Mouse (Mus musculus) cerebellum, adult 9-10 months (tissue): ENCODE measurements around the gene Olfr589.
"Not testable (repeated sequence)": the region's sequence is repeated elsewhere in the genome, so short reads cannot be mapped to it uniquely, and the experiment has no call there.

Experiments used
- DNase-seq: peaks from one replicate; pipeline ENCODE4 v3.0.0; 2022

Gene Olfr589

DNA sequence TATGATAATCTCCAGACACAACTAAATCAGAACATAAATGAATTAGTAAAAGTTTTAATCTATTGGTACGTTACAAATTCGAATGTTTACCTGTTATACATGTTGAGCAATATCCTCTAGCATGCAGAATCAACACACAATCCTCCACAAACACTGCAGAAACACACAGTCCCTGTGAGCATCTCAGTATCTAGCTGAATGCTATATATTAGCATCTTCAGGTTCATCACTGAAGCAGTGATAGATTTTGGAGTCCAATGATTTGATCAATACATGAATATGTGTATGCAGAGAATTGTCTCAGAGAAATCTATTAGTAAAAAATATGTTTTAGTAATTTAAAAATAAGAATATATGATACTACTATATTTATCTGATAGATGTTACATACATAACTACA is at the start of gene Olfr589:
Gene Olfr589, minus strand, starts transcription at position 101 of the 400 bp plus-strand sequence.
- no peak for DNase-seq

DNA sequence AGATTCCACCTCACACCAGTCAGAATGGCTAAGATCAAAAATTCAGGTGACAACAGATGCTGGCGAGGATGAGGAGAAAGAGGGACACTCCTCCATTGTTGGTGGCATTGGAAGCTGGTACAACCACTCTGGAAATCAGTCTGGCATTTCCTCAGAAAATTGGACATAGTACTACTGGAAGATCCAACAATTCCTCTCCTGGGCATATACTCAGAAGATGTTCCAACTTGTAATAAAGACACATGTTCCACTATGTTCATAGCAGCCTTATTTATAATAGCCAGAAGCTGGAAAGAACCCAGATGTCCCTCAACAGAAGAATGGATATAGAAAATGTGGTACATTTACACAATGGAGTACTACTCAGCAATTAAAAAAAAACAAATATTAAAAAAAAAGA is 28.3 kb upstream of the Olfr589 start, which contains the start of gene Olfr592:
Gene Olfr592, plus strand, starts transcription at position 301 of the 400 bp plus-strand sequence.
- DNase-seq = not testable (repeated sequence)

DNA sequence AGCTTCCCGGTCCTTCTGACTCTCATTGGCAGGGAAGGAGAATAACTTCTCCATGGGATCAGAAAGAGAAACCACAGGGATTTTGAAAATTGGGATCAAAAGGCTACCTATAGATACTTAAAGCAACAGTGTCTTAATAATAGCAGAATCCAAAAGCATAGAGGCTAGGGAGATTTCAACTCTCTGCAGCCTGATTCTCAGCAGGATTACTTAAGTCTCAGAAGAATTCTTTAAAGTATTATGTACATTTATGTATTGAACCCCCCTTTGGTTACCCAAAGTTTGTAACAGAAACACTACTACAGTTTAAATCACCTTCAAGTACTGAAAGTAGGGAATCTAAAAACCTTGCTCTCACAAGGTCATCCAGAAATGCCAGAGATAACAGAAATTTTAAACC is 22.1 kb upstream of the Olfr589 start, which contains the start of gene Olfr591:
Gene Olfr591, minus strand, starts transcription at position 101 of the 400 bp plus-strand sequence.
- DNase-seq = no peak

DNA sequence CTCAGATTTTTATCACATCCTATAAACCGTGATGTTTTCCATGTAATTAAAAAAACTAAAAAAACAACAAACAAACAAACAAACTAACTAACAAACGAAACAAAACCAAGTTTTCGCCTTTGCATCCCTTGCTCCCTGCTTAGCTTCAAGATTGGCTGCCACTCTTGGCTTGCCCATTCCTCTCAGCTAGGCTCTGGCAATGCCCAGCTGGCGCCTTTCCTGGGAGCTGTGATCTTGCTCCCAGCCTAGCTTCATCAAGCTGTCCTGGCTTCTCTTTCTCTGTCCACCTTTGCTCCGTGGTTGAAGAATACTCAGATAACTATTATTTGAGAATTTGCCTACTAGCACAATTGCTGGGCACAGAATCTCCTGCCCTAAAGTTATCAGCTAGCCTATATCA is 13.5 kb upstream of the Olfr589 start:
- DNase-seq = no peak

DNA sequence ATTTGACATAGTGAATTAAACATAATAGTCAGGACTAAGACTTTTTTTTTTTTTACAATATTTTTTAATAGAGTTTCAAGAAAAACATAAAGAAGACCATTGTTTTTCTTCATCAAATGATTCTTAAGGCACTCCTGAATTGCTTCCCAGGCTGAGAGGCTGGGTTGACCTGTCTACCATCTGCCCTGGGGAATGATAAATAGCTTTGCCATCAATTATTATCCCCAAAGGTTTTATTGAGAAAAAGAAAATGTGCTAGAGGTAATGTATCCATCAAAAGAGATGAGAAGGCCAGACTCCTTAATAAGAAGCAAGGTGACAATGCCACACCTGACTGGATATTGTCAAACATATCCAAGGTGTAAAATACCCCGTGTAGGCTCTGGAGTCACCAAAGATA is 15.6 kb downstream of the Olfr589 start, which contains the start of gene Olfr588-ps1:
Gene Olfr588-ps1, plus strand, starts transcription at position 301 of the 400 bp plus-strand sequence.
- no peak for DNase-seq

DNA sequence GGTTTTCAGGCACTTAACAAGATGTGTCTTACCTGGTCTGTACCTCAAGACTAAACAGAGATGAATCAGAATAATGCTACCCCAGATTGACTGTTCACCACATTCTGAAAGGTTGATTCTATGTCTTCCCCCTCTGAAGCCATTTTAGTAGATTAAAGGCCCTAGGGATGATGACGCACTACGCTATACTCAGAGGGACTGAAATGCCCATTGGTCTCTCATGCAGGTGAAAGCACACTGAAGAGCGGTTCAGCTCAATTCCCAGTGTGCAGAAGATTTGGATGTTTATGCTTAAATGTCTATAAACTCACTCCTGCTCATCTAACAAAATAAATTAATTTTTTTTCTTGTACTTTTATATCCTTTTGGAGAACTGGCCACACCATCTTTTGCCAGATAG is 30.6 kb downstream of the Olfr589 start, which contains the start of gene Olfr586:
Gene Olfr586, minus strand, starts transcription at position 101 of the 400 bp plus-strand sequence.
- DNase-seq = no peak

DNA sequence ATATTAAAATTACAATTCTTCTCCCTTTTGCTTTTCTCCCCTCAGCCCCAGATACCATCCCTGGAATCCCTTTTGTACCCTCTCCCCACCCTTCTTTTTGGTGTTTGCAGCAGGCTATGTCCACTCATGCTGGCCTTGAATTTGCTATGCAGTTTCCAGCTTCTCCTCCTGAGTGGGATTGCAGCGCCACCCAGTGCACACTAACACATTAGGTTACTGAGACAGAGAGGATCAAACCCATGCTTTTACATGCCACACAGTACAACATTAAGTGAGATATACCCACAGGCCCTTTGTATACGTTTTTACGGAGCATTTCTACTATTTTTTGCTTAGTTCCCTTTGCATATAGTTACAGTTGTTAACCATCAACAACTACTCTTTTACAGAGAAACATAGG is 36.8 kb downstream of the Olfr589 start:
- DNase-seq = no peak
